Mouse (Mus musculus) effector memory CD4-positive, alpha-beta T cell, adult 5 months (primary cell): ENCODE results near the gene Gpr149. TPM values are rescaled to one million over a fixed set of nuclear protein-coding genes. Genes with fewer than 3 reads are reported as not detected.

Source experiments
- polyA plus RNA-seq: library from polyadenylated mRNA; unstranded; fragments of 100-300 nt; shearing (Covaris generic); gene quantifications from one replicate; pipeline ENCODE4 v1.2.1, GENCODE M21; 2017

Gpr149 gene
- polyA plus RNA-seq = 0.11 TPM

GRCm38 (mm10) chr3:62604973-62605372 lies at the start of gene Gpr149:
Gene Gpr149, minus strand, starts transcription at chr3:62605140.

DNA sequence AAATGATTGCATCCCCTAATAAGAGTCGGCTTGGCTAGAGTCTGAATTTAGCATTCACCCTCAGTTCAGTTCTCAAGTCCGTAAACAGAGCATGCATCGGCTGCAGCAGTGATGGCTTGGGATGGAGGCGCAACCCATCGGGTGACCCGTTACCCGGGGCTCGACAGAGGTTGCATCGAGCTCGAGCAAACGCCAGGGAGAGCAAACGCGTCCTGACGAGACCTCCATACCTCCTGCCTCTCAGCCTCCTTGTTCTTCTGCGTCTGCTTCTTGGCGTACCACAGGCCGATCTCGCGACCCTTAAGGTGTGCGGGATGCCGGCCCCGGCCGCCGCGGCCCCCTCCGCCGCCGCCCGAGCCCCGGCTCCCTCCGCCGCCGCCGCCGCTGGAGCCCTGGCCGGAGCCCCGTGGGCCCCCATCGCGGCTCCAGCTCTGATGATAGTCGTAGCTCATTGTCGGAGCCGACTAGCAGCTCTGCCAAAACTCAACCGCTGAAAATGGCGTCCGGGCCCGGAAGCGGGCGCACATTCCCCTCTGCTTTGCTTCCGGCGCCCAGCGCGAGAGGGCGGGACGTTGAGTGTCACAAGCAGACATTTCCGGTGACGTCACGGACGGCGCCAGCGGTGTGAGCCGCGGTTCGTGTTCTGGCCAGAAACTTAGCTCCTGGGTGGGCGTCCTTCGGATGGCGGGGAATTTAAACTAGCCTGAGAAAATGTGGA lies 98.3 kb downstream of the Gpr149 start, which contains the start of gene Dhx36:
Gene Dhx36, minus strand, starts transcription at position 517 of the 718 bp plus-strand sequence.

Other genes starting within 250 kb of the Gpr149 start
- gene Dhx36, start 98.1 kb downstream of the Gpr149 start, polyA plus RNA-seq = 42.8 TPM